Mouse (Mus musculus) E14TG2a.4 (cell line): ENCODE results near the gene Fosl1.

Experiments used
- CTCF ChIP-seq: conservative IDR thresholded peaks from 2 replicates; pipeline ENCODE4 v1.5.1; 2014; ENCODE audit warnings: low read length
- NANOG ChIP-seq: IDR thresholded peaks from 2 replicates; pipeline ENCODE4 v1.6.1; 2014; ENCODE audit warnings: borderline replicate concordance, low read length, mixed read lengths
- POU5F1 ChIP-seq: IDR thresholded peaks from 2 replicates; pipeline ENCODE4 v1.6.1; 2014; ENCODE audit warnings: low read length, borderline replicate concordance

DNA sequence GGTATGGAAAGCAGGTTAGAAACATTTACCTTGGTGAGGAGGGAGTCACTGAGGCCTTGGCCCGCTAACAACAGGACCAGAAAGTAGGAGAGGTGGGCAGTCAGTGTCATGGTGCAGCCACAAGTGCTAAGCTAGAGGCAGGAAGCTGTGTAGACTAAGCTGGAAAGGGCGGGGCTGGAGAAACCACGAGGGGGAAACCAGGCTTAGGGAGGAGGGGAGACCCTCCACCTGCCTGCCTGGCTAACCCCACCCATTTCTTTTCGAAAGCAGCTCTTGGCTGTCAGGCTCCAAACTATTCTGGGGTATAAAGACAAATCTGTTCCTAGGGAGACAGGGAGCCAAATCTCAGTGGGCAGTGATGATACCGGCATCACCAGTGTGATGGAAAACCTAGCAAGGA is 21.0 kb downstream of the Fosl1 start, which contains the start of gene Ctsw:
- TF ChIP-seq CTCF: no peak
- no peak for TF ChIP-seq POU5F1
- TF ChIP-seq NANOG: no peak
